Mouse (Mus musculus) C2C12 (cell line): ENCODE results near the gene Ntn1.

Experiments
- CEBPB ChIP-seq: IDR thresholded peaks from one replicate; pipeline ENCODE4 v1.6.1; 2011; ENCODE audit warnings: low read depth, mild to moderate bottlenecking, control low read depth, moderate library complexity
- CTCF ChIP-seq: IDR thresholded peaks from one replicate; pipeline ENCODE4 v1.5.1; 2011; ENCODE audit not compliant: control insufficient read depth, insufficient read depth, insufficient read length
- FOSL1 ChIP-seq: IDR thresholded peaks from one replicate; pipeline ENCODE4 v1.8.0; 2011; ENCODE audit warnings: mild to moderate bottlenecking, low read length; ENCODE audit not compliant: poor library complexity, insufficient read depth, severe bottlenecking
- MAX ChIP-seq: IDR thresholded peaks from one replicate; pipeline ENCODE4 v1.6.1; 2011; ENCODE audit warnings: mild to moderate bottlenecking, control low read depth
- MYOG ChIP-seq: IDR thresholded peaks from one replicate; pipeline ENCODE4 v1.6.1; 2011; ENCODE audit not compliant: control insufficient read depth, insufficient read length; ENCODE audit errors: extremely low read depth
- USF1 ChIP-seq: IDR thresholded peaks from one replicate; pipeline ENCODE4 v1.6.1; 2011; ENCODE audit warnings: low read depth, mild to moderate bottlenecking, control low read depth, moderate library complexity

DNA sequence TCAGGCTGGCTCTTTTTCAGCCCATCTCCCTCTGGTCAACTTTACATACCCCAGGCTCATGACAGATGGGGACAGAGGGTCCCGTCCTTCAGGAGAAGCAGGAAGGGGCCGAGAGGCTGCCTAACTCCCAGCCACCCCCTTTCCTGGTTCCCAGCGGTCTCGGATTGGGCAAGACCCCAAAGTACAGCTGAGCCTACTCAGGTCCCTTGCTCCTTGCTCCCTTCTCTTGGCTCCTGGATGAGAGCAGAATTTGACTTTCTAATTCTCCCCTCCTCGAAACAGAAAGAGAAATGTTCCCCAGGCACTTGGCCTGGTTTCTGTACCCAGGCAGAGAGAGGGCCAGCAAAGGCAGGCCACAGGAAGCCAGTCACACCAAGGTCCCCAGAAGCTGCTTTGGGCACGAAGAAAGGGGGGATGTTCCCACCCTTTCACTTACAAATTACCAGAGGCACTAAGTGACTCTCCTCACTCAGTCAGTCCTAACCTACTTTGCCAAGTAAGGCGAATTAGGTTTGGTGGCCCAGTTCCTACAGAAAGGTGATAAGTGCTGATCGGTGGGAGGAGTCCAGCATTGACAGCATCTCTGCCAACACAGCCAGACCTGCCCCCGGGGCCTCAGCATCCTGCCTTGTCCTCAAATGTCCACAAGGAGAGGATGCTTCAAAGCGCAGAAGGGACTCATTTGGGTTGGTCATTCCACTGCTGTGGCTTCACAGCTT, 70.1 kb downstream of the Ntn1 start:
- TF ChIP-seq CTCF, result no peak
- no peak for TF ChIP-seq MAX
- TF ChIP-seq MYOG, result no peak
- no peak for TF ChIP-seq CEBPB
- no peak for TF ChIP-seq USF1
- no peak for TF ChIP-seq FOSL1
